Mouse (Mus musculus): ENCODE measurements around the gene Foxred2. TPM values are rescaled to one million over a fixed set of nuclear protein-coding genes. Genes with fewer than 3 reads are reported as not detected.

Gene Foxred2
- polyA plus RNA-seq, 1 experiment from 2014 or later, result 2.8 TPM

DNA sequence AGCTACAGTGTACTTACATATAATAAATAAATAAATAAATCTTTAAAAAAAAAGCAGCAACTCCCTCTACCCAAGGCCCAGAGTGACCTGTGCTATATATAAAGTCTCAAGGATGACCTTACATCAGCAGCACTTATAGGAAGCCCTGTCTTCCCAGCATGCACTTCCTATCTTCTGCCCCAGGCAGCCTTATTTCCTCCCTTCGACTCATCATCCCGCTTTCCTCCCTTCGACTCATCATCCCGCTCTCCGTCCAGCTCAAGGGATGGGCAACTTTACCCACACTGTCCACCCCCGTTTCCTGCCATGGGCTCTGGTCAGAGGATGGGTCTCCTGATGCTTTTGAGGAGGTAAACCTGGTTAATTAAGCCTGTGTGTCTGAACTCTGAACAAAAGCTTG is 34.9 kb downstream of the Foxred2 start:
- H3K36me3 ChIP-seq, result peaks cover 86% of the 10 kb centered on the region
- no peaks in the 10 kb centered on the region for H3K9me3 ChIP-seq
- 89% methylated on average over 6 of the region's 6 CpGs for WGBS
- H3K4me3 ChIP-seq, result no peak overlapping the region
- DNase-seq (ENCODE audit: low spot score), result no peak
- no peak overlapping the region for H3K27ac ChIP-seq
- H3K4me1 ChIP-seq, result 0 out of 2 replicates have a peak, but pooled peaks cover 5% of the 10 kb centered on the region
- no peaks in the 10 kb centered on the region for H3K27me3 ChIP-seq (ENCODE audit: insufficient read depth, poor library complexity, severe bottlenecking)

DNA sequence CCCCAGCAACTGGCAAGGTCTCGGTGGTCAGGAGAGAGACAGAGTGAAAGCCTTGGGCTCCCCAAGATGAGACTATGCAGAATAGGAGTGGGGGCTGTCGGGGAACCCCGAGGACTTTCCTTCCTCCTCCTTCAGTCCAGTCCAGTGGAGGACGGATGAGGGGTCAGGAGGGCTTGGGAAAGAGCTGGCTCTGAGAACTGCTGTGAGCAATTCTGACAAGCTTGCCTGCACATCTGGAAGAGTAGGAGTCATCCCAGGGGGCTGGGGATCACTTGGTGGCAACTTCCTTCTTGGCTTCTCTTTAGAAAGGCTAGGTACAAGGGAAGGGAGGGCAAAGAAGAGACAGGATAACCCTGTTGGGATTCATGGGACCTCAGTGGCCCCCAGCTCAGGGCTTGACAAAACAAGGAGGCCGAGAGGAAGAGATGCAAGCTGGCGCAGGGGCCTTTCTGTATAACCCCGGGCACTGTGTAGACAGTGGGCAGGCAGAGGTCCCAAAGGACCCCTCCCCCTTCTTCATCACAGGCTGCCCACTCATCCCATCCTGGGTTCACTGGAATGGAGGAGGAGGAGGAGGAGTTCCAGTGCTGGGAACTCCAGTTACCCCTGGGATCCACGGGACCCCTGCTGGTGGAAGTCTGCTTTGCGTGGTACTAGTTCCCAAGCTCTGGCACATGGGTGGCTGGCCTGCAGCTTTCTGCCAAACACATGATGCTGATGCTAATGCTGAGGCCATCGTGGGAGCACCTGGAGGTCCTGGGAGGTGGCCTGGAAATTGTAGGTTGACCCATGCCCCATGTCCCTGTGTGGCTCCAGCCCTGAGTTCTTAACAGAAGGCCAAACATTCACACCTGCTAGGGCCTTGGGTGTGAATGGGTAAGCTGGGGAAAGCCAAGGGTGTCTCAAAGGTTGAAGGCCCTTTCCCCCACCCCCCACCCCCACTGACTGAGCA is 35.7 kb downstream of the Foxred2 start:
- H3K36me3 ChIP-seq, result peaks cover 88% of the 10 kb centered on the region
- DNase-seq (ENCODE audit: low spot score), result no peak
- no peaks in the 10 kb centered on the region for H3K27me3 ChIP-seq (ENCODE audit: insufficient read depth, poor library complexity, severe bottlenecking)
- WGBS, result 89% methylated on average over 10 of the region's 10 CpGs
- no peak overlapping the region for H3K27ac ChIP-seq
- H3K9me3 ChIP-seq, result no peaks in the 10 kb centered on the region
- H3K4me3 ChIP-seq, result no peak overlapping the region
- H3K4me1 ChIP-seq, result 0 out of 2 replicates have a peak, but pooled peaks cover 5% of the 10 kb centered on the region

DNA sequence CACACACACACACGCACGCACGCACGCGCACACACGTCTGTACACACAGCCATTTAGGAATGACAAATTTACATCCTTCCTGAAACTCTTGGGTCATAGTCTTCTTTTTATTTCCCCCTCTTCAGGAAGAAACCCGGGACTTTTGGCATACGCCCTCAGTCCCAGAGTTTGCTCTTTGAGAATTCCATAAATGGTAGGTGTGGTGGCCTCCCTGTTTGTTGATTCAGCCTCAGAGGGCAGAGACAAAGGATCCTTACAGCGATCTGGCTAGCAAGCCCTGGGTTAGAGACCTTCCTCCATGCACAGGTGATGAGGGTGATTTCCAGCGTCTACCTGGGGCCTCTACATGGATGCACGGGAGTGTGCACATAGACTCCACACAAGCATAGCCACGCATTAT is 37.1 kb downstream of the Foxred2 start:
- H3K4me3 ChIP-seq, result no peak overlapping the region
- no peak overlapping the region for H3K27ac ChIP-seq
- WGBS, result 93% methylated on average over 12 of the region's 12 CpGs
- no peak for DNase-seq (ENCODE audit: low spot score)
- H3K9me3 ChIP-seq, result no peaks in the 10 kb centered on the region
- H3K36me3 ChIP-seq, result peaks cover 90% of the 10 kb centered on the region
- 0 out of 2 replicates have a peak, but pooled peaks cover 5% of the 10 kb centered on the region for H3K4me1 ChIP-seq
- no peaks in the 10 kb centered on the region for H3K27me3 ChIP-seq (ENCODE audit: insufficient read depth, poor library complexity, severe bottlenecking)

DNA sequence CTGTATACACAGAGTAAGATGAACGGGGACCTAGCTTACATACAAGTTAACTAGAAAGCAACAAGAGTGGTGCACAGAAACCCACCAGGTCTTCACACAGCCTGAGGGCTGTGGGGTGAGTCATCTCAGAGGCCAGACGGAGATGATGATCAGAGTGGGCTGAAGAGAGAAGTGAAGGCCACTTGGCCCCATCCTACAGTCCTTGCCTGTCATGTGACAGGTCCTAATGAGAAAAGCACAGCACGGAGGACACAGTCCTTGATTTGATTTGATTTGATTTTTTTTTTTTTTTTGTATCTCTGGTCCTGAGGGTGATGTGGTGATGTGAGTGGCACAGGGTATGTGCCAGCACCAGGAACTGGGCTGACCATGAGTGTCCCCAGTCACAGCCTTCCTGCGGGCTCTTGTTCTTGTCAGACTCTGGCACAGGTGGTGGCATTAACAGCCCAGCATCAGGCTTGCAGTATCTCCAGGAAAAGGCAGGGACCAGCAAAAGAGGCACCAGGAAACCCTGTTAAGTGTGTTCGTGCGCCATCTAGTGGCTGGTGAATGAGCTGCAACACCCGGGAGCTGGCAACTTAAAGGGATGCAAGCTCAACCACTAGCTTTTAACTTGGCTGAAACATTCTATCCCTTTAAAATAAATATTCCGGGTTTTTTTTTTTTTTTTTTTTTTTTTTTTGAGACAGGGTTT is 39.5 kb downstream of the Foxred2 start:
- Histone ChIP-seq H3K9me3 (no peaks in the 10 kb centered on the region), H3K4me1 (peaks cover 20% of the 10 kb centered on the region), H3K4me3 (no peak overlapping the region), H3K27ac (no peak overlapping the region), H3K27me3 (ENCODE audit: insufficient read depth, poor library complexity, severe bottlenecking) (no peaks in the 10 kb centered on the region), H3K36me3 (peaks cover 74% of the 10 kb centered on the region)
- 40% methylated on average over 8 of the region's 8 CpGs for WGBS
- peak; percentile 92 for DNase-seq (ENCODE audit: low spot score)

DNA sequence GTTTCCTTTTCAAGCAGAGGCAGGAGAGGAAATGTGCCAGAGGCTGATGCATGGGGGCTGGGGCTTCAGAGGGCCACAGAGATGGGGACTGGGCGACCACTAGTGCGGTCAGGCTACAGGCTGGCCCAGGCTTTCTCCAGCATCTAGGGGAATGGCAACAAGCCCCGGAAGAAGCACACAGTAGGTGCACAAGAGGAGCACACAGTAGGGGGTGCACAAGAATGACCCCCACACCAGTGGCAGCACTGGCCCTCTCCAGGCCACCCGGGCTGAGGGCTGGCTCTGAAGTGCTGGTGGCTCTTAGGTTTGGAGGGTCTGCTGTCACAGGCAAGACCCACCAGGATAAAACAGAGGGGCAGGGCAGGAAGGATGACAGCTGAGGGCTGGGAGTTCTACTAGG is 41.2 kb downstream of the Foxred2 start:
- H3K9me3 ChIP-seq, result no peaks in the 10 kb centered on the region
- 92% methylated on average over 4 of the region's 4 CpGs for WGBS
- H3K4me3 ChIP-seq, result no peak overlapping the region
- peaks cover 58% of the 10 kb centered on the region for H3K36me3 ChIP-seq
- H3K27ac ChIP-seq, result no peak overlapping the region
- H3K27me3 ChIP-seq (ENCODE audit: insufficient read depth, poor library complexity, severe bottlenecking), result no peaks in the 10 kb centered on the region
- DNase-seq (ENCODE audit: low spot score), result no peak
- peaks cover 30% of the 10 kb centered on the region for H3K4me1 ChIP-seq

DNA sequence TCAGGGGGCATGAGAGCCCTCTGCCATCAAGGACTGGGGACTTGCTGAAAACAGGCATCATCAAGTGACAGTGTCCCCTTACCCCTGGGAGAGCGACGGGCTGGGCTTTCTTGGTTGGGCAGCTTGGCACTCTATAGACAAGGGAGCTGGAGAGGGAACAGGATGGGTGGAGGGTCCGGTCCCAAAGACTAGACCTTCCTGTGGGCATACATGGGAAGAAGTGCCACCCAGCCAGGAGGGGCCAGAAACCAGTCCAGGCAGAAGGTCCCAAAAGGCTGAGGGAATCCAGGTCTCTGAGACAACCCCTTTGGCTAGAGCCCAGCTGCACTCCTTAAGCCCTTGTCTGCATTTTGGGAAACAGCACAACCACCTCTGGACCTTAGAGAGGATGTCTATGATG is 42.0 kb downstream of the Foxred2 start:
- Histone ChIP-seq H3K27ac (no peak overlapping the region), H3K4me1 (peaks cover 32% of the 10 kb centered on the region), H3K27me3 (ENCODE audit: insufficient read depth, poor library complexity, severe bottlenecking) (no peaks in the 10 kb centered on the region), H3K9me3 (no peaks in the 10 kb centered on the region), H3K4me3 (no peak overlapping the region), H3K36me3 (peaks cover 52% of the 10 kb centered on the region)
- no peak for DNase-seq (ENCODE audit: low spot score)
- 92% methylated on average over 3 of the region's 3 CpGs for WGBS

DNA sequence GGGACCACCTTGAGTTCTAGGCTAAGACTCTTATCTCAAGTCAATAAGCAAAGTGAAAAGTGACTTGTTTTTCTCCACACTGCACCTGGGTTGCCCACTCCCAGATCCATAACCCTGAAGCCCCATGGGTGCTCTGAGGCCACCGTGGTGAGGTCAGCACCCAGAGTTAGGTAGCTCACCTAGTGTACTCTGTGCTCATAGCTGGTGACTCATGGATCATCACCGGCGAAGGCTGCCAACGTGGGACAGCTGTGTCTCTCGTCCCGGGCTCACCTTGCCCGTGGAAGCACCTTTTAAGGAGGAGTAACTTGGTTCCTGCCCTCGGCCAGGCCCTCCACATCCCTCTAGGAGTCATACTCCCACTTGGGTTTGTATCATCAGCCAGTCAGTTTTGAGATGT is 43.5 kb downstream of the Foxred2 start:
- H3K27ac ChIP-seq, result peak overlapping the region; percentile 78

DNA sequence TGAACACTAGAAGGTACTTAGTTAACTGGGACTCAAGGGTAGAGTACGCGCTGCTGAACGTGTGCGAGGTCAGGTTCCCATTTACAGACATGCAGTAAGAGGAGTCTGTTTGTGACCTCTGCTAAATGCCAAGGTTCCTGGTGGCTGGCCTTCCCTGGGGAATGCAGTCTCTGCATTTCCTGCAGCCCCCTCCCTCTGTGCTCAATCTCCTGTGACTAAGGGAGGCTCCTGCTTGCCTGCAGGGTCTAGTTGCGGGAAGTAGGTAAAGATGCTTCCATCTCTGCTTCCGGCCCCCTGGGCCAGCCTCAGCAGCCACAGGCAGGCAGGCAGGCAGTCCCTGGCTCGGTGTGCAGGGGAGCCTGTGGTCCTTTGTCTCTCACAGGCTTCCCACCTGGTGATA is 43.9 kb downstream of the Foxred2 start:
- peaks cover 34% of the 10 kb centered on the region for H3K4me1 ChIP-seq
- 51% methylated on average over 7 of the region's 7 CpGs for WGBS
- H3K36me3 ChIP-seq, result peaks cover 33% of the 10 kb centered on the region
- H3K4me3 ChIP-seq, result no peak overlapping the region
- no peak for DNase-seq (ENCODE audit: low spot score)
- peak overlapping the region; percentile 78 for H3K27ac ChIP-seq
- H3K27me3 ChIP-seq (ENCODE audit: insufficient read depth, poor library complexity, severe bottlenecking), result no peaks in the 10 kb centered on the region
- H3K9me3 ChIP-seq, result no peaks in the 10 kb centered on the region

More for the DNA sequence above, 43.5 kb downstream of the Foxred2 start:
- no peaks in the 10 kb centered on the region for H3K27me3 ChIP-seq (ENCODE audit: insufficient read depth, poor library complexity, severe bottlenecking)
- H3K4me3 ChIP-seq, result no peak overlapping the region
- no peaks in the 10 kb centered on the region for H3K9me3 ChIP-seq
- DNase-seq (ENCODE audit: low spot score), result no peak
- H3K36me3 ChIP-seq, result peaks cover 38% of the 10 kb centered on the region
- peaks cover 32% of the 10 kb centered on the region for H3K4me1 ChIP-seq
- 79% methylated on average over 8 of the region's 8 CpGs for WGBS

DNA sequence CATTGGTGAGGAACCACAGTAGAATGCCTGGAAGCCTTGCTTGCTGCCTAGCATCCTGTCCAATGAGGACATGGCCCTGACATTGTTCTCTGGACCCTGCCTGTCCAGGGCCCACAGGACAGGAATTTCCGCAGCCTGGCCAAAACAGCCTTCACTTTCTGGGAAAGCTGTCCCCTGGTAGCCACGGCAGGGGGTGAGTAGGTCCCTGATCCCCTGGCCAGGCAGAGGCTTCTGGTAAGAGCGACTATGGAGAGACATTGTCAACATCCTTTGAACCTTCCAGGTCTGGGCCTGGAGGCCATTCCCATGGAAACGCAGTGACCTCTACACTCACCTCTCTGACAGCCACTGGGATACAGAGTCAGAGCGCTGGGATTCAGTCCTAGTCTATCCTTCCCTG is 44.5 kb downstream of the Foxred2 start:
- 39% methylated on average over 5 of the region's 5 CpGs for WGBS
- no peaks in the 10 kb centered on the region for H3K9me3 ChIP-seq
- no peaks in the 10 kb centered on the region for H3K27me3 ChIP-seq (ENCODE audit: insufficient read depth, poor library complexity, severe bottlenecking)
- no peak for DNase-seq (ENCODE audit: low spot score)
- H3K27ac ChIP-seq, result peak overlapping the region; percentile 78
- peaks cover 31% of the 10 kb centered on the region for H3K36me3 ChIP-seq
- peaks cover 40% of the 10 kb centered on the region for H3K4me1 ChIP-seq
- H3K4me3 ChIP-seq, result no peak overlapping the region

DNA sequence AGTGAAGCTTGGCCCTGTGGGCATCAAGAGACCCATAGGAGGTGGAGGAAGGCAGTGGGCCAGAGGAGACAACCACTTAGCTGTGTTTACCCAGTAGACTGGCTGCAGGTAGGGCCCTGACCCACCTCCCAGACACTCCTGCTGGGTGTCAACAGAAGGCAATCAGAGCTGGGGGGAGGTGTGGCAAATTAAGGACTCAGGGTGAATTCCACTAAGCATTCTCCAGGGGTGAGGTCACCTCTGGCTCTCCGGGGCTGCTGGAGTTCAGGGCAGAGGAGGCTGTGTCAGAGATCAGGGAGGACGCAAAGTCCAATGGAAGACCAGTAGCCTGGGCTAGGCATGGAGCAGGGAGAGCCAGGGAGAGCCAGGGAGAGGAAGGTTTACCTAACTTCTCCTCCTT is 45.5 kb downstream of the Foxred2 start:
- no peaks in the 10 kb centered on the region for H3K27me3 ChIP-seq (ENCODE audit: insufficient read depth, poor library complexity, severe bottlenecking)
- H3K27ac ChIP-seq, result peak overlapping the region; percentile 78
- no peaks in the 10 kb centered on the region for H3K9me3 ChIP-seq
- peak; percentile 84 for DNase-seq (ENCODE audit: low spot score)
- peaks cover 23% of the 10 kb centered on the region for H3K36me3 ChIP-seq
- no peak overlapping the region for H3K4me3 ChIP-seq
- 5% methylated on average over 2 of the region's 2 CpGs for WGBS
- H3K4me1 ChIP-seq, result peaks cover 50% of the 10 kb centered on the region

DNA sequence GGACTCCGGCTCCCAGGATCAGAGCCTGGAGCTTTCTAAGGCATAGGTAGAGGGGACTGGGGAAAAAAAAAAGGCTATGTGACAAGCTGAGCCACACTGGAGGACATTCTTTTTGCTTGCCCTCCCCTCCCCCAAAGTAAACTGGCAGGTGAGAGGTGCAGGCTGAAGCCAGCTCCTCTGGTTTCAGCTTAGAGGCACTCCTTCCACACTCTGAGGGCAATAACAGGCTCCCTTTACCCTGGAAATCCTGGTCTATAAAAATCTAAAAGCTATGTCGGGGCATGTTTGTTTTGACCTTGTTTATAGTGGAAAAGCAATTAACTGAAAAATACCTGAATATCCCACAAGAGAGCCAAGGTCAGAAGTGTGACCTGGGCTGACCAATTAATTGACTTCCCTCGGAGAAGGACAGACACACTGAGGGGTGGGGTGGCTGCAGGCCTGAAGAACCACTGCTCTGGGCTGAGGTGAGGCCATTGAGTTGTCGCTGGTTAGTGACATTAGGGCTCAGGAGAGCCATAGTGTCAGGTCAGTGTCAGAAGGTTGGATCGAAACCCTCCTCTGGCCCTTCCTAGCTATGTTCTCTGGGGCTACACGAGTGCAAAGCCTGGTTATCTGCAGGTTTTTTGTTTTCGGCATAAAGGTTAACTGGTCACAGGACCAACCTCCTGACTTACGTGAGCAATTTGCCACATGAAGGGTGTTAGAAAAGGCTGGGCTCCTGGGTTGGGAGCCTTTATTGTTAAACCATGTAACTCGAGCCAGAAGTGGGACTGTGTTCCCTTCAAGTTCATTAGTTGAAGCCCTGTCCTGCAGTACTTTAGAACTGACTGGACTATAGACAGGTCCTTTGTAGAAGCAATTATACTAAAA is 48.6 kb downstream of the Foxred2 start:
- Histone ChIP-seq H3K9me3 (no peaks in the 10 kb centered on the region), H3K4me1 (peaks cover 74% of the 10 kb centered on the region), H3K4me3 (no peak overlapping the region), H3K27ac (peak overlapping the region; percentile 90), H3K27me3 (ENCODE audit: insufficient read depth, poor library complexity, severe bottlenecking) (no peaks in the 10 kb centered on the region), H3K36me3 (no peaks in the 10 kb centered on the region)
- no peak for DNase-seq (ENCODE audit: low spot score)
- 55% methylated on average over 9 of the region's 9 CpGs for WGBS

DNA sequence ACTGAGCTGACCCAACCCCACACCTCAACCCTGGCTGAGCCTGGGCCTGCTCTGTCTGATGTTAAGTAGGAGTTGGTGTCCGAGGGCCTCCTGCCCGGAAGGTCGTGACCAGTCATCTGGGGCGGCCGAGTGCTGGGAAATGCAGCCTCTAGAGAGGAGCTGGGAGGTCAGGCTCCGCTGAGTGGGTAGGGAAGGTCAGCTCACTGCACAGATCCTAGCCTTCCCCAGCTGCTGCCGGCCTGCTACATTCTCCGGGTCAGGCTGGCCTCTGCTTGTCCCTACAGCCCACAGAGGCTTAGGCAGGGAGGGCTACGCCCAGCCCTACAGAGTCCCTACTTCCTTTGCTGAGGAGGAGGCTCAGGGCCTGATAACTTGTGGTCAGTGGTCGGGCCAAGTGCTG is 50.0 kb downstream of the Foxred2 start:
- 36% methylated on average over 10 of the region's 10 CpGs for WGBS
- Histone ChIP-seq H3K4me1 (peaks cover 61% of the 10 kb centered on the region), H3K36me3 (no peaks in the 10 kb centered on the region), H3K27ac (peak overlapping the region; percentile 90), H3K9me3 (no peaks in the 10 kb centered on the region), H3K4me3 (no peak overlapping the region), H3K27me3 (ENCODE audit: insufficient read depth, poor library complexity, severe bottlenecking) (no peaks in the 10 kb centered on the region)
- DNase-seq (ENCODE audit: low spot score), result no peak

All from heart, embryonic 10.5 days (tissue).